Mouse (Mus musculus): ENCODE results near the gene Inhba. TPM values are rescaled to one million over a fixed set of nuclear protein-coding genes. Genes with fewer than 3 reads are reported as not detected.

The Inhba gene
- total and polyA plus RNA-seq, 2 experiments = 1.7 to 5.1 TPM

- DNase-seq (ENCODE audit: extremely low read depth, low read depth, low spot score) = no peak
- Histone ChIP-seq H3K4me1 (ENCODE audit: control insufficient read depth, insufficient read depth, low read length) (peaks cover 2% of the 10 kb centered on the region), H3K79me2 (ENCODE audit: control insufficient read depth, insufficient read depth, low read length) (peaks cover 6% of the 10 kb centered on the region; the same call in 1 of the 2 replicates), H3K4me3 (ENCODE audit: insufficient read depth, low read depth, low read length) (no peak overlapping the region), H3K27ac (replicated peaks; ENCODE audit: insufficient read depth, low read depth, low read length) (no peak overlapping the region), H3K9ac (ENCODE audit: low read depth, low read length) (no peak overlapping the region), H3K27me3 (ENCODE audit: control insufficient read depth, insufficient read depth, low read length) (no peaks in the 10 kb centered on the region), H3K36me3 (ENCODE audit: control insufficient read depth, insufficient read depth, low read length) (peaks cover 3% of the 10 kb centered on the region)
- WGBS = 79% methylated on average over 3 of the region's 3 CpGs
- TF ChIP-seq POLR2A (IDR thresholded peaks at IDR 0.05; ENCODE audit: extremely low read depth, insufficient read depth, low read length) (no peak), CTCF (IDR thresholded peaks at IDR 0.05; ENCODE audit: low read depth, low read length) (no peak)
Measured at GRCm38 (mm10) chr13:16018807-16019510, 7.3 kb downstream of the Inhba start.

GRCm38 (mm10) chr13:16020659-16021058, 9.0 kb downstream of the Inhba start:
- peaks cover 10% of the 10 kb centered on the region for H3K36me3 ChIP-seq (ENCODE audit: control insufficient read depth, insufficient read depth, low read length)
- WGBS = 31% methylated on average over 1 of the region's 1 CpGs
- peak; percentile 43 for DNase-seq (ENCODE audit: extremely low read depth, low read depth, low spot score)
- no peak overlapping the region for H3K4me3 ChIP-seq (ENCODE audit: insufficient read depth, low read depth, low read length)
- H3K9ac ChIP-seq (ENCODE audit: low read depth, low read length) = no peak overlapping the region
- no peaks in the 10 kb centered on the region for H3K27me3 ChIP-seq (ENCODE audit: control insufficient read depth, insufficient read depth, low read length)
- TF ChIP-seq POLR2A (IDR thresholded peaks at IDR 0.05; ENCODE audit: extremely low read depth, insufficient read depth, low read length) (no peak), CTCF (IDR thresholded peaks at IDR 0.05; ENCODE audit: low read depth, low read length) (0 out of 2 replicates have a peak, but pooled peaks have one; percentile 29)
- no peak overlapping the region for H3K27ac ChIP-seq (replicated peaks; ENCODE audit: insufficient read depth, low read depth, low read length)
- peaks cover 2% of the 10 kb centered on the region for H3K4me1 ChIP-seq (ENCODE audit: control insufficient read depth, insufficient read depth, low read length)
- H3K79me2 ChIP-seq (ENCODE audit: control insufficient read depth, insufficient read depth, low read length) = peaks cover 6% of the 10 kb centered on the region; the same call in 1 of the 2 replicates

- WGBS = 72% methylated on average over 6 of the region's 6 CpGs
- H3K9ac ChIP-seq (ENCODE audit: low read depth, low read length) = no peak overlapping the region
- H3K79me2 ChIP-seq (ENCODE audit: control insufficient read depth, insufficient read depth, low read length) = peaks cover 6% of the 10 kb centered on the region; the same call in 1 of the 2 replicates
- DNase-seq (ENCODE audit: extremely low read depth, low read depth, low spot score) = no peak
- no peak overlapping the region for H3K4me3 ChIP-seq (ENCODE audit: insufficient read depth, low read depth, low read length)
- TF ChIP-seq CTCF (IDR thresholded peaks at IDR 0.05; ENCODE audit: low read depth, low read length) (no peak), POLR2A (IDR thresholded peaks at IDR 0.05; ENCODE audit: extremely low read depth, insufficient read depth, low read length) (no peak)
- no peak overlapping the region for H3K27ac ChIP-seq (replicated peaks; ENCODE audit: insufficient read depth, low read depth, low read length)
- no peaks in the 10 kb centered on the region for H3K27me3 ChIP-seq (ENCODE audit: control insufficient read depth, insufficient read depth, low read length)
- H3K36me3 ChIP-seq (ENCODE audit: control insufficient read depth, insufficient read depth, low read length) = peaks cover 10% of the 10 kb centered on the region
- H3K4me1 ChIP-seq (ENCODE audit: control insufficient read depth, insufficient read depth, low read length) = peaks cover 2% of the 10 kb centered on the region
Measured at GRCm38 (mm10) chr13:16021181-16021580, 9.5 kb downstream of the Inhba start.

- peaks cover 6% of the 10 kb centered on the region; the same call in 1 of the 2 replicates for H3K79me2 ChIP-seq (ENCODE audit: control insufficient read depth, insufficient read depth, low read length)
- TF ChIP-seq CTCF (IDR thresholded peaks at IDR 0.05; ENCODE audit: low read depth, low read length) (no peak), POLR2A (IDR thresholded peaks at IDR 0.05; ENCODE audit: extremely low read depth, insufficient read depth, low read length) (no peak)
- H3K9ac ChIP-seq (ENCODE audit: low read depth, low read length) = no peak overlapping the region
- H3K27ac ChIP-seq (replicated peaks; ENCODE audit: insufficient read depth, low read depth, low read length) = no peak overlapping the region
- DNase-seq (ENCODE audit: extremely low read depth, low read depth, low spot score) = no peak
- H3K27me3 ChIP-seq (ENCODE audit: control insufficient read depth, insufficient read depth, low read length) = no peaks in the 10 kb centered on the region
- 83% methylated on average over 7 of the region's 7 CpGs for WGBS
- H3K36me3 ChIP-seq (ENCODE audit: control insufficient read depth, insufficient read depth, low read length) = peaks cover 10% of the 10 kb centered on the region
- peaks cover 2% of the 10 kb centered on the region for H3K4me1 ChIP-seq (ENCODE audit: control insufficient read depth, insufficient read depth, low read length)
- H3K4me3 ChIP-seq (ENCODE audit: insufficient read depth, low read depth, low read length) = no peak overlapping the region
Measured at GRCm38 (mm10) chr13:16021849-16022248, 10.2 kb downstream of the Inhba start.

GRCm38 (mm10) chr13:16022536-16022935, 10.9 kb downstream of the Inhba start:
- peaks cover 2% of the 10 kb centered on the region for H3K4me1 ChIP-seq (ENCODE audit: control insufficient read depth, insufficient read depth, low read length)
- TF ChIP-seq CTCF (IDR thresholded peaks at IDR 0.05; ENCODE audit: low read depth, low read length) (no peak), POLR2A (IDR thresholded peaks at IDR 0.05; ENCODE audit: extremely low read depth, insufficient read depth, low read length) (no peak)
- no peak overlapping the region for H3K27ac ChIP-seq (replicated peaks; ENCODE audit: insufficient read depth, low read depth, low read length)
- 95% methylated on average over 8 of the region's 8 CpGs for WGBS
- H3K79me2 ChIP-seq (ENCODE audit: control insufficient read depth, insufficient read depth, low read length) = peaks cover 6% of the 10 kb centered on the region; the same call in 1 of the 2 replicates
- H3K27me3 ChIP-seq (ENCODE audit: control insufficient read depth, insufficient read depth, low read length) = no peaks in the 10 kb centered on the region
- no peak for DNase-seq (ENCODE audit: extremely low read depth, low read depth, low spot score)
- H3K36me3 ChIP-seq (ENCODE audit: control insufficient read depth, insufficient read depth, low read length) = peaks cover 14% of the 10 kb centered on the region
- H3K9ac ChIP-seq (ENCODE audit: low read depth, low read length) = no peak overlapping the region
- H3K4me3 ChIP-seq (ENCODE audit: insufficient read depth, low read depth, low read length) = no peak overlapping the region
